Mouse (Mus musculus) small intestine, adult 2 months (tissue): Measurements from ENCODE around the gene Pcbp2.

Experiments
- CTCF ChIP-seq: fragments of 200-500 bp; IDR thresholded peaks from 2 replicates; pipeline ENCODE4 v1.5.1; 2012; ENCODE audit warnings: low read depth, mild to moderate bottlenecking, control low read depth, inconsistent platforms, low read length, moderate library complexity, mixed read lengths; ENCODE audit not compliant: insufficient replicate concordance, insufficient read length; ENCODE audit errors: extremely low read depth
- POLR2A ChIP-seq: fragments of 200-500 bp; IDR thresholded peaks from 2 replicates; pipeline ENCODE4 v1.6.1; 2012; ENCODE audit warnings: low read depth, mild to moderate bottlenecking, control low read depth, inconsistent platforms, low read length, moderate library complexity

GRCm38 (mm10) chr15:102420986-102421385, 49.4 kb upstream of the Pcbp2 start:
- TF ChIP-seq CTCF (no peak), POLR2A (no peak)
